Mouse (Mus musculus): ENCODE data around the gene Scyl1.

- no peak for TF ChIP-seq CTCF (IDR thresholded peaks at IDR 0.05; ENCODE audit: extremely low read depth, insufficient read depth, low read length)
- no peak for TF ChIP-seq POLR2A (IDR thresholded peaks at IDR 0.05; ENCODE audit: extremely low read depth, insufficient read depth, low read length)
Measured at GRCm38 (mm10) chr19:5716955-5717354, 54.3 kb downstream of the Scyl1 start.

Measured in cortical plate, adult 2 months (tissue).